Mouse (Mus musculus) layer of hippocampus, postnatal 10 days (tissue): Measurements from ENCODE around the gene Phf19. TPM values are rescaled to one million over a fixed set of nuclear protein-coding genes. Genes with fewer than 3 reads are reported as not detected.

Experiments used
- DNase-seq, 2 experiments: peaks; one replicate each; pipeline ENCODE4 v3.0.0; 2021; ENCODE audit warnings: low spot score in 2 of 2
- long read RNA-seq: library from polyadenylated mRNA; stranded (forward); transcript quantifications from one replicate; pipeline ENCODE4 v2.0.0, GENCODE M21; 2023
- total RNA-seq, 2 experiments: library from RNA; stranded (reverse); gene quantifications; 2 replicates each; pipeline ENCODE4 v1.2.3; 2021

The Phf19 gene
- total RNA-seq: 1 to 10 TPM; 1.9 to 3.4 TPM
- long read RNA-seq: 0 reads

GRCm38 (mm10) chr2:34913218-34914068 lies at the start of gene Phf19:
TSS of gene Phf19 (minus strand) at chr2:34914026.
- DNase-seq: peak in 1 of 2 experiments; percentile 37

GRCm38 (mm10) chr2:34963371-34963956 lies 49.6 kb upstream of the Phf19 start:
- DNase-seq: no peak

GRCm38 (mm10) chr2:34962893-34963292 lies 49.1 kb upstream of the Phf19 start:
- no peak for DNase-seq

GRCm38 (mm10) chr2:34962211-34962610 lies 48.4 kb upstream of the Phf19 start:
- no peak for DNase-seq

GRCm38 (mm10) chr2:34961481-34962036 lies 47.7 kb upstream of the Phf19 start, which contains the start of gene Traf1:
TSS of gene Traf1 (minus strand) at chr2:34961772.
- no peak for DNase-seq

- DNase-seq: no peak
These were observed 47.1 kb upstream of the Phf19 start for GRCm38 (mm10) chr2:34960966-34961365.

GRCm38 (mm10) chr2:34960466-34960865 lies 46.6 kb upstream of the Phf19 start:
- no peak for DNase-seq

GRCm38 (mm10) chr2:34958582-34958981 lies 44.8 kb upstream of the Phf19 start:
- no peak for DNase-seq

GRCm38 (mm10) chr2:34958036-34958435 lies 44.2 kb upstream of the Phf19 start:
- no peak for DNase-seq

- DNase-seq: no peak
These were observed 43.6 kb upstream of the Phf19 start for GRCm38 (mm10) chr2:34957405-34957804.

GRCm38 (mm10) chr2:34956941-34957340 lies 43.1 kb upstream of the Phf19 start:
- DNase-seq: no peak

- no peak for DNase-seq
These were observed 40.5 kb upstream of the Phf19 start for GRCm38 (mm10) chr2:34954344-34954743.

GRCm38 (mm10) chr2:34953547-34954116 lies 39.8 kb upstream of the Phf19 start:
- DNase-seq: no peak

- DNase-seq: no peak
These were observed 39.2 kb upstream of the Phf19 start for GRCm38 (mm10) chr2:34953018-34953417.

GRCm38 (mm10) chr2:34951469-34951868 lies 37.6 kb upstream of the Phf19 start:
- no peak for DNase-seq

GRCm38 (mm10) chr2:34948622-34949021 lies 34.8 kb upstream of the Phf19 start:
- no peak for DNase-seq

GRCm38 (mm10) chr2:34946046-34946445 lies 32.2 kb upstream of the Phf19 start:
- no peak for DNase-seq

GRCm38 (mm10) chr2:34945580-34945979 lies 31.8 kb upstream of the Phf19 start:
- no peak for DNase-seq

- no peak for DNase-seq
These were observed 30.9 kb upstream of the Phf19 start for GRCm38 (mm10) chr2:34944761-34945160.

GRCm38 (mm10) chr2:34943556-34944120 lies 29.8 kb upstream of the Phf19 start:
- DNase-seq: no peak

- DNase-seq: no peak
These were observed 27.3 kb upstream of the Phf19 start for GRCm38 (mm10) chr2:34941061-34941675.
